Mouse (Mus musculus): ENCODE data around the gene 4930562C15Rik. TPM values are rescaled to one million over a fixed set of nuclear protein-coding genes. Genes with fewer than 3 reads are reported as not detected.

The 4930562C15Rik gene
- polyA plus RNA-seq, 1 experiment from 2014 or later, result 0.36 TPM

- ATAC-seq (replicated peaks; ENCODE audit: low FRiP score) (no peak), DNase-seq (ENCODE audit: low spot score) (no peak)
- Histone ChIP-seq H3K9me3 (ENCODE audit: control insufficient read depth, low read length) (no peaks in the 10 kb centered on the region), H3K27me3 (ENCODE audit: control insufficient read depth, insufficient read depth, low read length) (no peaks in the 10 kb centered on the region), H3K27ac (ENCODE audit: low read depth, low read length) (no peak overlapping the region), H3K4me2 (ENCODE audit: low read depth, low read length, severe bottlenecking) (no peak overlapping the region), H3K9ac (ENCODE audit: low read length) (no peak overlapping the region), H3K4me1 (replicated peaks; ENCODE audit: control insufficient read depth, insufficient read depth, low read length) (no peaks in the 10 kb centered on the region), H3K36me3 (ENCODE audit: control insufficient read depth, insufficient read depth, low read length) (no peaks in the 10 kb centered on the region), H3K4me3 (ENCODE audit: low read depth, low read length) (no peak overlapping the region)
- WGBS, result 88% methylated on average over 6 of the region's 6 CpGs
Observed at GRCm38 (mm10) chr16:4903491-4904102, 68.4 kb downstream of the 4930562C15Rik start.

- no peak for DNase-seq (ENCODE audit: low spot score)
Observed at GRCm38 (mm10) chr16:4904878-4905277, 69.7 kb downstream of the 4930562C15Rik start.

GRCm38 (mm10) chr16:4905591-4905990, 70.4 kb downstream of the 4930562C15Rik start:
- H3K4me3 ChIP-seq (ENCODE audit: low read depth, low read length), result no peak overlapping the region
- H3K9ac ChIP-seq (ENCODE audit: low read length), result no peak overlapping the region
- WGBS, result 64% methylated on average over 1 of the region's 1 CpGs
- H3K9me3 ChIP-seq (ENCODE audit: control insufficient read depth, low read length), result no peaks in the 10 kb centered on the region
- no peak overlapping the region for H3K27ac ChIP-seq (ENCODE audit: low read depth, low read length)
- no peak for DNase-seq (ENCODE audit: low spot score)
- H3K36me3 ChIP-seq (ENCODE audit: control insufficient read depth, insufficient read depth, low read length), result no peaks in the 10 kb centered on the region
- H3K4me2 ChIP-seq (ENCODE audit: low read depth, low read length, severe bottlenecking), result no peak overlapping the region
- ATAC-seq (replicated peaks; ENCODE audit: low FRiP score), result no peak
- no peaks in the 10 kb centered on the region for H3K4me1 ChIP-seq (replicated peaks; ENCODE audit: control insufficient read depth, insufficient read depth, low read length)
- no peaks in the 10 kb centered on the region for H3K27me3 ChIP-seq (ENCODE audit: control insufficient read depth, insufficient read depth, low read length)

More at GRCm38 (mm10) chr16:4904878-4905277, 69.7 kb downstream of the 4930562C15Rik start:
- Histone ChIP-seq H3K27me3 (ENCODE audit: control insufficient read depth, insufficient read depth, low read length) (no peaks in the 10 kb centered on the region), H3K9ac (ENCODE audit: low read length) (no peak overlapping the region), H3K9me3 (ENCODE audit: control insufficient read depth, low read length) (no peaks in the 10 kb centered on the region), H3K4me3 (ENCODE audit: low read depth, low read length) (no peak overlapping the region), H3K4me2 (ENCODE audit: low read depth, low read length, severe bottlenecking) (no peak overlapping the region), H3K36me3 (ENCODE audit: control insufficient read depth, insufficient read depth, low read length) (no peaks in the 10 kb centered on the region), H3K4me1 (replicated peaks; ENCODE audit: control insufficient read depth, insufficient read depth, low read length) (no peaks in the 10 kb centered on the region), H3K27ac (ENCODE audit: low read depth, low read length) (no peak overlapping the region)
- no peak for ATAC-seq (replicated peaks; ENCODE audit: low FRiP score)
- 80% methylated on average over 3 of the region's 3 CpGs for WGBS

- no peak overlapping the region for H3K27ac ChIP-seq (ENCODE audit: low read depth, low read length)
- H3K4me3 ChIP-seq (ENCODE audit: low read depth, low read length), result no peak overlapping the region
- H3K9me3 ChIP-seq (ENCODE audit: control insufficient read depth, low read length), result no peaks in the 10 kb centered on the region
- no peaks in the 10 kb centered on the region for H3K27me3 ChIP-seq (ENCODE audit: control insufficient read depth, insufficient read depth, low read length)
- ATAC-seq (replicated peaks; ENCODE audit: low FRiP score) (no peak), DNase-seq (ENCODE audit: low spot score) (no peak)
- no peaks in the 10 kb centered on the region for H3K36me3 ChIP-seq (ENCODE audit: control insufficient read depth, insufficient read depth, low read length)
- H3K9ac ChIP-seq (ENCODE audit: low read length), result no peak overlapping the region
- no peak overlapping the region for H3K4me2 ChIP-seq (ENCODE audit: low read depth, low read length, severe bottlenecking)
- H3K4me1 ChIP-seq (replicated peaks; ENCODE audit: control insufficient read depth, insufficient read depth, low read length), result no peaks in the 10 kb centered on the region
Observed at GRCm38 (mm10) chr16:4906559-4906958, 71.3 kb downstream of the 4930562C15Rik start.

- ATAC-seq (replicated peaks; ENCODE audit: low FRiP score), result no peak
- 80% methylated on average over 2 of the region's 2 CpGs for WGBS
- no peaks in the 10 kb centered on the region for H3K4me1 ChIP-seq (replicated peaks; ENCODE audit: control insufficient read depth, insufficient read depth, low read length)
- H3K36me3 ChIP-seq (ENCODE audit: control insufficient read depth, insufficient read depth, low read length), result no peaks in the 10 kb centered on the region
- H3K4me3 ChIP-seq (ENCODE audit: low read depth, low read length), result no peak overlapping the region
- H3K9ac ChIP-seq (ENCODE audit: low read length), result no peak overlapping the region
- no peaks in the 10 kb centered on the region for H3K9me3 ChIP-seq (ENCODE audit: control insufficient read depth, low read length)
- H3K4me2 ChIP-seq (ENCODE audit: low read depth, low read length, severe bottlenecking), result no peak overlapping the region
- H3K27me3 ChIP-seq (ENCODE audit: control insufficient read depth, insufficient read depth, low read length), result no peaks in the 10 kb centered on the region
- DNase-seq (ENCODE audit: low spot score), result no peak
- no peak overlapping the region for H3K27ac ChIP-seq (ENCODE audit: low read depth, low read length)
Observed at GRCm38 (mm10) chr16:4907386-4907785, 72.2 kb downstream of the 4930562C15Rik start.

- H3K4me1 ChIP-seq (replicated peaks; ENCODE audit: control insufficient read depth, insufficient read depth, low read length), result no peaks in the 10 kb centered on the region
- no peak overlapping the region for H3K9ac ChIP-seq (ENCODE audit: low read length)
- H3K36me3 ChIP-seq (ENCODE audit: control insufficient read depth, insufficient read depth, low read length), result no peaks in the 10 kb centered on the region
- no peaks in the 10 kb centered on the region for H3K27me3 ChIP-seq (ENCODE audit: control insufficient read depth, insufficient read depth, low read length)
- H3K9me3 ChIP-seq (ENCODE audit: control insufficient read depth, low read length), result no peaks in the 10 kb centered on the region
- H3K4me2 ChIP-seq (ENCODE audit: low read depth, low read length, severe bottlenecking), result no peak overlapping the region
- H3K27ac ChIP-seq (ENCODE audit: low read depth, low read length), result no peak overlapping the region
- H3K4me3 ChIP-seq (ENCODE audit: low read depth, low read length), result no peak overlapping the region
- ATAC-seq (replicated peaks; ENCODE audit: low FRiP score) (no peak), DNase-seq (ENCODE audit: low spot score) (no peak)
- WGBS, result 49% methylated on average over 5 of the region's 5 CpGs
Observed at GRCm38 (mm10) chr16:4907972-4908371, 72.8 kb downstream of the 4930562C15Rik start.

- no peak overlapping the region for H3K27ac ChIP-seq (ENCODE audit: low read depth, low read length)
- no peak for ATAC-seq (replicated peaks; ENCODE audit: low FRiP score)
- no peak overlapping the region for H3K4me3 ChIP-seq (ENCODE audit: low read depth, low read length)
- no peaks in the 10 kb centered on the region for H3K27me3 ChIP-seq (ENCODE audit: control insufficient read depth, insufficient read depth, low read length)
- H3K36me3 ChIP-seq (ENCODE audit: control insufficient read depth, insufficient read depth, low read length), result no peaks in the 10 kb centered on the region
- DNase-seq (ENCODE audit: low spot score), result no peak
- H3K9me3 ChIP-seq (ENCODE audit: control insufficient read depth, low read length), result no peaks in the 10 kb centered on the region
- 96% methylated on average over 2 of the region's 2 CpGs for WGBS
- no peak overlapping the region for H3K4me2 ChIP-seq (ENCODE audit: low read depth, low read length, severe bottlenecking)
- H3K4me1 ChIP-seq (replicated peaks; ENCODE audit: control insufficient read depth, insufficient read depth, low read length), result no peaks in the 10 kb centered on the region
- no peak overlapping the region for H3K9ac ChIP-seq (ENCODE audit: low read length)
Observed at GRCm38 (mm10) chr16:4909745-4910144, 74.5 kb downstream of the 4930562C15Rik start.

GRCm38 (mm10) chr16:4910758-4911157, 75.5 kb downstream of the 4930562C15Rik start:
- H3K4me1 ChIP-seq (replicated peaks; ENCODE audit: control insufficient read depth, insufficient read depth, low read length), result no peaks in the 10 kb centered on the region
- H3K4me3 ChIP-seq (ENCODE audit: low read depth, low read length), result no peak overlapping the region
- H3K9me3 ChIP-seq (ENCODE audit: control insufficient read depth, low read length), result no peaks in the 10 kb centered on the region
- no peak overlapping the region for H3K4me2 ChIP-seq (ENCODE audit: low read depth, low read length, severe bottlenecking)
- DNase-seq (ENCODE audit: low spot score) (no peak), ATAC-seq (replicated peaks; ENCODE audit: low FRiP score) (no peak)
- WGBS, result 97% methylated on average over 8 of the region's 8 CpGs
- H3K9ac ChIP-seq (ENCODE audit: low read length), result no peak overlapping the region
- H3K27ac ChIP-seq (ENCODE audit: low read depth, low read length), result no peak overlapping the region
- no peaks in the 10 kb centered on the region for H3K36me3 ChIP-seq (ENCODE audit: control insufficient read depth, insufficient read depth, low read length)
- no peaks in the 10 kb centered on the region for H3K27me3 ChIP-seq (ENCODE audit: control insufficient read depth, insufficient read depth, low read length)

GRCm38 (mm10) chr16:4912074-4912648, 76.9 kb downstream of the 4930562C15Rik start:
- H3K9me3 ChIP-seq (ENCODE audit: control insufficient read depth, low read length), result no peaks in the 10 kb centered on the region
- 75% methylated on average over 10 of the region's 10 CpGs for WGBS

More at GRCm38 (mm10) chr16:4912074-4912648, 76.9 kb downstream of the 4930562C15Rik start:
- Histone ChIP-seq H3K9ac (ENCODE audit: low read length) (no peak overlapping the region), H3K27me3 (ENCODE audit: control insufficient read depth, insufficient read depth, low read length) (no peaks in the 10 kb centered on the region), H3K4me2 (ENCODE audit: low read depth, low read length, severe bottlenecking) (no peak overlapping the region), H3K27ac (ENCODE audit: low read depth, low read length) (no peak overlapping the region), H3K4me3 (ENCODE audit: low read depth, low read length) (no peak overlapping the region), H3K4me1 (replicated peaks; ENCODE audit: control insufficient read depth, insufficient read depth, low read length) (no peaks in the 10 kb centered on the region), H3K36me3 (ENCODE audit: control insufficient read depth, insufficient read depth, low read length) (no peaks in the 10 kb centered on the region)
- DNase-seq (ENCODE audit: low spot score) (no peak), ATAC-seq (replicated peaks; ENCODE audit: low FRiP score) (no peak)
